Mouse (Mus musculus): ENCODE results near the gene Unc80. TPM values are rescaled to one million over a fixed set of nuclear protein-coding genes. Genes with fewer than 3 reads are reported as not detected.

Gene Unc80
- polyA plus RNA-seq, 1 experiment from 2014 or later, result 0.18 TPM

GRCm38 (mm10) chr1:66704523-66704922, 236.4 kb downstream of the Unc80 start:
- Histone ChIP-seq H3K27me3 (replicated peaks; ENCODE audit: control insufficient read depth, insufficient read depth, low read length) (no peaks in the 10 kb centered on the region), H3K27ac (ENCODE audit: low read depth, low read length) (no peak overlapping the region), H3K36me3 (ENCODE audit: control insufficient read depth, insufficient read depth, low read length) (peaks cover 7% of the 10 kb centered on the region), H3K4me3 (ENCODE audit: low read depth, low read length) (no peak overlapping the region), H3K9me3 (ENCODE audit: control insufficient read depth, low read length) (no peaks in the 10 kb centered on the region), H3K4me1 (replicated peaks; ENCODE audit: control insufficient read depth, insufficient read depth, low read length) (peaks cover 16% of the 10 kb centered on the region), H3K9ac (ENCODE audit: low read depth, low read length) (no peak overlapping the region), H3K4me2 (no peak overlapping the region)
- ATAC-seq (replicated peaks; ENCODE audit: low FRiP score) (no peak), DNase-seq (ENCODE audit: low spot score) (no peak)
- 75% methylated on average over 6 of the region's 6 CpGs for WGBS

GRCm38 (mm10) chr1:66712859-66713258, 244.7 kb downstream of the Unc80 start:
- DNase-seq (ENCODE audit: low spot score) (no peak), ATAC-seq (replicated peaks; ENCODE audit: low FRiP score) (no peak)
- Histone ChIP-seq H3K9me3 (ENCODE audit: control insufficient read depth, low read length) (no peaks in the 10 kb centered on the region), H3K4me2 (no peak overlapping the region), H3K27ac (ENCODE audit: low read depth, low read length) (no peak overlapping the region), H3K4me3 (ENCODE audit: low read depth, low read length) (no peak overlapping the region), H3K27me3 (replicated peaks; ENCODE audit: control insufficient read depth, insufficient read depth, low read length) (no peaks in the 10 kb centered on the region), H3K36me3 (ENCODE audit: control insufficient read depth, insufficient read depth, low read length) (peaks cover 11% of the 10 kb centered on the region), H3K4me1 (replicated peaks; ENCODE audit: control insufficient read depth, insufficient read depth, low read length) (no peaks in the 10 kb centered on the region), H3K9ac (ENCODE audit: low read depth, low read length) (no peak overlapping the region)
- 89% methylated on average over 3 of the region's 3 CpGs for WGBS

- Histone ChIP-seq H3K4me2 (no peak overlapping the region), H3K4me3 (ENCODE audit: low read depth, low read length) (no peak overlapping the region), H3K27ac (ENCODE audit: low read depth, low read length) (no peak overlapping the region), H3K9me3 (ENCODE audit: control insufficient read depth, low read length) (no peaks in the 10 kb centered on the region), H3K9ac (ENCODE audit: low read depth, low read length) (no peak overlapping the region), H3K4me1 (replicated peaks; ENCODE audit: control insufficient read depth, insufficient read depth, low read length) (no peaks in the 10 kb centered on the region), H3K27me3 (replicated peaks; ENCODE audit: control insufficient read depth, insufficient read depth, low read length) (no peaks in the 10 kb centered on the region), H3K36me3 (ENCODE audit: control insufficient read depth, insufficient read depth, low read length) (peaks cover 3% of the 10 kb centered on the region; the same call in 1 of the 2 replicates)
- ATAC-seq (replicated peaks; ENCODE audit: low FRiP score) (no peak), DNase-seq (ENCODE audit: low spot score) (no peak)
- 61% methylated on average over 1 of the region's 1 CpGs for WGBS
Observed at GRCm38 (mm10) chr1:66730581-66730980, 262.4 kb downstream of the Unc80 start.

Other genes with a start within 250 kb of the Unc80 start
- gene Rpe, start 232.5 kb downstream of the Unc80 start, polyA plus RNA-seq (2014; fragmentation: Nextera tagmentation; extraction: Ambion mirVana), result 47.6 and 53.8 TPM in 2 replicates

Data from liver, embryonic 11.5 days (tissue).